Mouse (Mus musculus): Measurements from ENCODE around the gene Cacna2d1.

- TF ChIP-seq CTCF (IDR thresholded peaks at IDR 0.05; ENCODE audit: borderline replicate concordance, insufficient read depth, low read depth, low read length) (no peak), POLR2A (IDR thresholded peaks at IDR 0.05; ENCODE audit: borderline replicate concordance, insufficient read depth, low read length) (no peak)
These were observed 300.4 kb downstream of the Cacna2d1 start for GRCm38 (mm10) chr5:16234891-16235290.
